Mouse (Mus musculus): Measurements from ENCODE around the gene Efcab9. TPM values are rescaled to one million over a fixed set of nuclear protein-coding genes. Genes with fewer than 3 reads are reported as not detected.

Gene Efcab9
- 0.14 TPM in 1 of 2 replicates, not detected in the other for polyA plus RNA-seq (2012; rRNA removed)

- Histone ChIP-seq H3K4me1 (ENCODE audit: control insufficient read depth, insufficient read depth, low read length) (no peaks in the 10 kb centered on the region), H3K27ac (ENCODE audit: insufficient read depth, low read depth, low read length) (no peak within 1 kb of the TSS), H3K27me3 (replicated peaks; ENCODE audit: control insufficient read depth, insufficient read depth, low read length) (no peaks in the 10 kb centered on the region), H3K4me3 (ENCODE audit: insufficient read depth, low read depth, low read length) (peak within 1 kb of the TSS; percentile 80), H3K36me3 (ENCODE audit: control insufficient read depth, insufficient read depth, low read length) (no peaks in the 10 kb centered on the region)
- no peak for DNase-seq
- 5% methylated on average over 33 of the region's 33 CpGs for WGBS
- no peak for TF ChIP-seq POLR2A (IDR thresholded peaks at IDR 0.05; ENCODE audit: low read depth, low read length)
- TF ChIP-seq CTCF (conservative IDR thresholded peaks at IDR 0.05; ENCODE audit: insufficient read depth, insufficient read length, low read depth, low read length) = no peak
Observed at GRCm38 (mm10) chr11:32531871-32532764, at the start of gene Efcab9. TSS of gene Efcab9 (minus strand) at chr11:32532081.

DNA sequence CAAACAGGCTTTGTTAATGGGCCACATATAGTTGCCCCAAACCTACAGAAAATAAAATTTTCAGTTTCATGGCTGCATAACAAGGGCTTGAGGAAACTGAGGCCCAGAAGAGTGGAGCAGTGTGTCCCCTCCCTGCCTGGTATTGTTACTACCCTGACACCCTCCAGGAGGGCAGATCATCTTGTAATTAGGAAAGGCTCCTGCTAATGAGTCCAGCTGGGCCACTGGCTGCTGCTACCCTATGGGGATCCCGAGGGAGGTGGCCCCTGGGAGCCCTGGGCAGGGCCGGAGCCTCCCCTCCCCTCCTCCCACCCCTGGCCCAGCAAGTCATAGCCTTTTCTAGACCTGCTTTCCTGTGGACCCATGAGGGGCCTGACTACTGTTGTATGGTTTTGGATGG, 49.1 kb upstream of the Efcab9 start:
- H3K27ac ChIP-seq (ENCODE audit: insufficient read depth, low read depth, low read length) = no peak overlapping the region
- no peak overlapping the region for H3K4me3 ChIP-seq (ENCODE audit: insufficient read depth, low read depth, low read length)
- H3K36me3 ChIP-seq (ENCODE audit: control insufficient read depth, insufficient read depth, low read length) = no peaks in the 10 kb centered on the region
- TF ChIP-seq POLR2A (IDR thresholded peaks at IDR 0.05; ENCODE audit: low read depth, low read length) (no peak), CTCF (conservative IDR thresholded peaks at IDR 0.05; ENCODE audit: insufficient read depth, insufficient read length, low read depth, low read length) (no peak)
- DNase-seq = no peak
- no peaks in the 10 kb centered on the region for H3K27me3 ChIP-seq (replicated peaks; ENCODE audit: control insufficient read depth, insufficient read depth, low read length)
- no peaks in the 10 kb centered on the region for H3K4me1 ChIP-seq (ENCODE audit: control insufficient read depth, insufficient read depth, low read length)
- WGBS = 40% methylated on average over 2 of the region's 2 CpGs

- peak; percentile 55 for DNase-seq
- H3K4me1 ChIP-seq (ENCODE audit: control insufficient read depth, insufficient read depth, low read length) = no peaks in the 10 kb centered on the region
- TF ChIP-seq POLR2A (IDR thresholded peaks at IDR 0.05; ENCODE audit: low read depth, low read length) (no peak), CTCF (conservative IDR thresholded peaks at IDR 0.05; ENCODE audit: insufficient read depth, insufficient read length, low read depth, low read length) (no peak)
- H3K27ac ChIP-seq (ENCODE audit: insufficient read depth, low read depth, low read length) = no peak overlapping the region
- 88% methylated on average over 16 of the region's 16 CpGs for WGBS
- no peak overlapping the region for H3K4me3 ChIP-seq (ENCODE audit: insufficient read depth, low read depth, low read length)
- H3K27me3 ChIP-seq (replicated peaks; ENCODE audit: control insufficient read depth, insufficient read depth, low read length) = no peaks in the 10 kb centered on the region
- H3K36me3 ChIP-seq (ENCODE audit: control insufficient read depth, insufficient read depth, low read length) = no peaks in the 10 kb centered on the region
Observed at GRCm38 (mm10) chr11:32580305-32580947, 48.5 kb upstream of the Efcab9 start.

DNA sequence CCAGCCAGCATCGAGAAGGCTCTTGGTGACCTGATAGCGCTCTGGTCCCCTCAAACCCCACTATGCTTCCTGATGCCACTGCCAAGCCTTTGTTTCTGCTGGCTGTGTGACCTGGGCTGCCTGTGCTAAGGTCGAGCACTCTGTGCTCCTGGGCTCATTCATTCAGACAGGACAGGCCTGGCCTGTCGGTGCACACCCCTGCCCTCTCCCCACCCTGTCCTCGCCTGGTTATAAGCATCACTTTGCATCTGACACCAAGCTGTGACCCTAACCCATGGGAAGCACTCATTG, 44.8 kb upstream of the Efcab9 start:
- no peak for TF ChIP-seq CTCF (conservative IDR thresholded peaks at IDR 0.05; ENCODE audit: insufficient read depth, insufficient read length, low read depth, low read length)
- no peak for TF ChIP-seq POLR2A (IDR thresholded peaks at IDR 0.05; ENCODE audit: low read depth, low read length)
- 39% methylated on average over 5 of the region's 5 CpGs for WGBS
- no peak overlapping the region for H3K4me3 ChIP-seq (ENCODE audit: insufficient read depth, low read depth, low read length)

DNA sequence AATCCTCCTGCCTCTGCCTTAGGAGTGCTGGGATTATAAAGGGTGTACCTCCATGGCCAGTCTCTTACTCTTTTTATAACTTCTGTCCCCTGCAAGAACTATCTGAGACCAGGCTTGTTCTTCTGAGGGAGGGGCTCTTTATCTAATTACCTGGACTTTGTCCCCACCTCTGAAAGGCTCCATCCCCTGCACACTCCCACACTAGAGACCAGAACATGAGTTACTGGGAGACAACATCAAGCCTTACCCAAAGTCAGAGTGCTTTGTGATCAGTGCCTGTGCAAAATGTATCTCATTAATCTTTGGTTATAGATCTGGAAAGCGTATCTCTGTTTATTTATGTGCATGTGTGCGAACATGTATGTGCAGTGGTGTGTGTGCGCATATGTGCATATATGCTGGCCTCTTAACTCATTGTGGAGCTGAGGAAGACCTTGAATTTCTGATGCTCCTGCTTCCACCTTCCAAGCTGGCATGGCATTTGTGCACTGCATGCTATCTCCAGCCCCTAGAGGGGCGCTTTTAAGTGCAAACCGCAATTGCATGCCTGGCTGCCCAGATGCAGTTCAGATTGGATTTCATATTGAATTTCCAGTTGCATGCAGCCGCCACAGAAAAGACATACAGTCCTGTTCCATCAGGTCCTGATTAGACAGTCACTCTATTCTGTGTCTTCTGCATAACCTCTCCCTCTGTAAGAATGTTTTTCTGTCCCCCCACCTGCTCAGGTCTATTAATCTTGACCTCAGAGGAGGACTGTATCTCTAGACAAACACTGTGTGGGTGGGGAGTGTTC, 44.3 kb upstream of the Efcab9 start:
- 61% methylated on average over 6 of the region's 6 CpGs for WGBS
- no peaks in the 10 kb centered on the region for H3K27me3 ChIP-seq (replicated peaks; ENCODE audit: control insufficient read depth, insufficient read depth, low read length)
- DNase-seq = no peak

More for the DNA sequence above, 44.8 kb upstream of the Efcab9 start:
- H3K27me3 ChIP-seq (replicated peaks; ENCODE audit: control insufficient read depth, insufficient read depth, low read length) = no peaks in the 10 kb centered on the region
- no peaks in the 10 kb centered on the region for H3K4me1 ChIP-seq (ENCODE audit: control insufficient read depth, insufficient read depth, low read length)
- no peak for DNase-seq
- no peaks in the 10 kb centered on the region for H3K36me3 ChIP-seq (ENCODE audit: control insufficient read depth, insufficient read depth, low read length)
- no peak overlapping the region for H3K27ac ChIP-seq (ENCODE audit: insufficient read depth, low read depth, low read length)

GRCm38 (mm10) chr11:32573669-32574068, 41.8 kb upstream of the Efcab9 start:
- 94% methylated on average over 2 of the region's 2 CpGs for WGBS

More for the DNA sequence above, 44.3 kb upstream of the Efcab9 start:
- H3K27ac ChIP-seq (ENCODE audit: insufficient read depth, low read depth, low read length) = no peak overlapping the region
- TF ChIP-seq CTCF (conservative IDR thresholded peaks at IDR 0.05; ENCODE audit: insufficient read depth, insufficient read length, low read depth, low read length) (no peak), POLR2A (IDR thresholded peaks at IDR 0.05; ENCODE audit: low read depth, low read length) (no peak)
- H3K4me1 ChIP-seq (ENCODE audit: control insufficient read depth, insufficient read depth, low read length) = no peaks in the 10 kb centered on the region
- no peaks in the 10 kb centered on the region for H3K36me3 ChIP-seq (ENCODE audit: control insufficient read depth, insufficient read depth, low read length)
- no peak overlapping the region for H3K4me3 ChIP-seq (ENCODE audit: insufficient read depth, low read depth, low read length)

More at GRCm38 (mm10) chr11:32573669-32574068, 41.8 kb upstream of the Efcab9 start:
- H3K36me3 ChIP-seq (ENCODE audit: control insufficient read depth, insufficient read depth, low read length) = no peaks in the 10 kb centered on the region
- no peak overlapping the region for H3K4me3 ChIP-seq (ENCODE audit: insufficient read depth, low read depth, low read length)
- no peaks in the 10 kb centered on the region for H3K27me3 ChIP-seq (replicated peaks; ENCODE audit: control insufficient read depth, insufficient read depth, low read length)
- TF ChIP-seq POLR2A (IDR thresholded peaks at IDR 0.05; ENCODE audit: low read depth, low read length) = no peak
- no peak for TF ChIP-seq CTCF (conservative IDR thresholded peaks at IDR 0.05; ENCODE audit: insufficient read depth, insufficient read length, low read depth, low read length)
- DNase-seq = no peak
- H3K4me1 ChIP-seq (ENCODE audit: control insufficient read depth, insufficient read depth, low read length) = no peaks in the 10 kb centered on the region
- no peak overlapping the region for H3K27ac ChIP-seq (ENCODE audit: insufficient read depth, low read depth, low read length)

All from kidney, adult 2 months (tissue).